Mouse (Mus musculus) midbrain, postnatal 0 days (tissue): ENCODE data around the gene B3gnt3. TPM values are rescaled to one million over a fixed set of nuclear protein-coding genes. Genes with fewer than 3 reads are reported as not detected.

Experiments used
- ATAC-seq: fragments of 200-750 bp; cut with Nextera tagmentation; 2 replicates; pipeline ENCODE4 v1.8.0; 2017; ENCODE audit warnings: moderate number of reproducible peaks, mild to moderate bottlenecking, moderate TSS enrichment, moderate library complexity; ENCODE audit not compliant: low FRiP score
- DNase-seq: peaks from one replicate; pipeline ENCODE4 v3.0.0-alpha.2; 2015; ENCODE audit warnings: low spot score
- H3K27ac ChIP-seq: fragments of 300-500 bp; sonication (generic); 2 replicates; pipeline ENCODE4 v1.5.1; 2014; ENCODE audit warnings: low read depth, mild to moderate bottlenecking, low read length, mixed read lengths
- H3K27me3 ChIP-seq: fragments of 300-500 bp; sonication (generic); 2 replicates; pipeline ENCODE4 v1.6.1; 2014; ENCODE audit warnings: low read length, control low read depth, mixed read lengths; ENCODE audit not compliant: insufficient read depth
- H3K36me3 ChIP-seq: fragments of 300-500 bp; sonication (generic); 2 replicates; pipeline ENCODE4 v1.6.1; 2014; ENCODE audit warnings: low read length, control low read depth, mixed read lengths; ENCODE audit not compliant: insufficient read depth
- H3K4me1 ChIP-seq: fragments of 300-500 bp; sonication (generic); 2 replicates; pipeline ENCODE4 v1.6.1; 2014; ENCODE audit warnings: mild to moderate bottlenecking, control low read depth, antibody characterized with exemption, low read length, mixed read lengths; ENCODE audit not compliant: insufficient read depth
- H3K4me2 ChIP-seq: fragments of 300-500 bp; sonication (generic); 2 replicates; pipeline ENCODE4 v1.6.1; 2014; ENCODE audit warnings: low read depth, mild to moderate bottlenecking, low read length, mixed read lengths; ENCODE audit not compliant: poor library complexity, severe bottlenecking
- H3K4me3 ChIP-seq: fragments of 300-500 bp; sonication (generic); 2 replicates; pipeline ENCODE4 v1.5.1; 2014; ENCODE audit warnings: low read depth, mild to moderate bottlenecking, low read length, moderate library complexity
- H3K9ac ChIP-seq: fragments of 300-500 bp; sonication (generic); replicated peaks from 2 replicates; pipeline ENCODE4 v1.6.1; 2014; ENCODE audit warnings: mild to moderate bottlenecking, low read length, moderate library complexity, mixed read lengths; ENCODE audit not compliant: poor library complexity, severe bottlenecking
- H3K9me3 ChIP-seq: fragments of 300-500 bp; sonication (generic); 2 replicates; pipeline ENCODE4 v1.6.1; 2016; ENCODE audit warnings: low read length, control low read depth
- CTCF ChIP-seq: IDR thresholded peaks from 2 replicates; pipeline ENCODE4 v1.5.1; 2016; ENCODE audit warnings: antibody characterized with exemption, mild to moderate bottlenecking
- WGBS: fragments of 180-500 bp; shearing (Covaris S2); extraction: QIAGEN DNeasy Blood & Tissue Kit; methylation state at CpG from one replicate; pipeline ENCODE4 v1.1.7; 2014; 5-methylcytosine and 5-hydroxymethylcytosine counted together
- polyA plus RNA-seq: library from polyadenylated mRNA; unstranded; fragments of >200 nt; fragmentation: Nextera tagmentation; extraction: Ambion mirVana; gene quantifications from 2 replicates; pipeline ENCODE4 v1.2.1, GENCODE M21; 2015
- total RNA-seq: library from RNA; depleted of rRNA; stranded (reverse); fragments of >200 nt; gene quantifications from 2 replicates; pipeline ENCODE4 v1.2.3, GENCODE M21; 2014

B3gnt3 gene
- total and polyA plus RNA-seq, 2 experiments from 2014 or later, result 0.31 to 1.6 TPM

- Histone ChIP-seq H3K4me2 (peak overlapping the region; percentile 69), H3K9ac (0 out of 2 replicates have a peak overlapping the region, but pooled peaks have one; percentile 0), H3K36me3 (no peaks in the 10 kb centered on the region), H3K4me3 (peak overlapping the region; percentile 29), H3K9me3 (no peaks in the 10 kb centered on the region), H3K27ac (no peak overlapping the region), H3K27me3 (peaks cover 61% of the 10 kb centered on the region), H3K4me1 (no peaks in the 10 kb centered on the region; the same call in 1 of the 2 replicates)
- 13% methylated on average over 16 of the region's 16 CpGs for WGBS
- ATAC-seq, result no peak
- TF ChIP-seq CTCF, result no peak
- DNase-seq, result no peak
Observed at GRCm38 (mm10) chr8:71679116-71679515, 22.5 kb downstream of the B3gnt3 start.

DNA sequence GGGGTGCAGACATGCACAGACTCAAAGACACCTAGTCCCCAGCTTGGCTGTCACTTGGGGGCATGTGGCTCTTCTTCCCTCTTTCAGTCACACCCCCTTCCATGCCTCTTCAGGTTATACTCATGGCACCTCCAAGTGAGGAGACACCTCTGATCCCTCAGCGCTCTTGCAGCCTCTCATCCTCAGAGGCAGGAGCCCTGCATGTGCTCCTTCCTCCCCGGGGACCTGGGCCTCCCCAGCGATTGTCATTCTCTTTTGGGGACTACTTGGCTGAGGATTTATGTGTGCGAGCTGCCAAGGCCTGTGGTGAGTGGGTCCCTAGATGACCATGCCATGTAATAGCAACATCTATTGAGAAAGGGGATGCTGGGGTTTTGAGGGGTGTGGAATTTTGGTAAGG is 23.4 kb downstream of the B3gnt3 start:
- no peak overlapping the region for H3K4me2 ChIP-seq
- 64% methylated on average over 4 of the region's 4 CpGs for WGBS
- no peak for TF ChIP-seq CTCF
- peaks cover 52% of the 10 kb centered on the region for H3K27me3 ChIP-seq
- no peak overlapping the region for H3K4me3 ChIP-seq
- H3K36me3 ChIP-seq, result no peaks in the 10 kb centered on the region
- DNase-seq (no peak), ATAC-seq (no peak)
- no peaks in the 10 kb centered on the region; the same call in 1 of the 2 replicates for H3K4me1 ChIP-seq
- no peak overlapping the region for H3K9ac ChIP-seq
- H3K9me3 ChIP-seq, result no peaks in the 10 kb centered on the region
- H3K27ac ChIP-seq, result no peak overlapping the region

- ATAC-seq (no peak), DNase-seq (no peak)
- Histone ChIP-seq H3K27ac (no peak overlapping the region), H3K4me1 (no peaks in the 10 kb centered on the region; the same call in 1 of the 2 replicates), H3K27me3 (peaks cover 46% of the 10 kb centered on the region), H3K36me3 (no peaks in the 10 kb centered on the region), H3K9ac (no peak overlapping the region), H3K9me3 (no peaks in the 10 kb centered on the region), H3K4me3 (no peak overlapping the region), H3K4me2 (no peak overlapping the region)
- no peak for TF ChIP-seq CTCF
Observed at GRCm38 (mm10) chr8:71677555-71677954, 24.0 kb downstream of the B3gnt3 start.

- no peaks in the 10 kb centered on the region for H3K36me3 ChIP-seq
- WGBS, result 53% methylated on average over 9 of the region's 9 CpGs
- DNase-seq (no peak), ATAC-seq (no peak)
- peak overlapping the region; percentile 65 for H3K4me3 ChIP-seq
- peaks cover 38% of the 10 kb centered on the region for H3K27me3 ChIP-seq
- no peak overlapping the region for H3K9ac ChIP-seq
- peak overlapping the region; percentile 82 for H3K27ac ChIP-seq
- no peaks in the 10 kb centered on the region; the same call in 1 of the 2 replicates for H3K4me1 ChIP-seq
- peak overlapping the region; percentile 82 for H3K4me2 ChIP-seq
- no peaks in the 10 kb centered on the region for H3K9me3 ChIP-seq
- no peak for TF ChIP-seq CTCF
Observed at GRCm38 (mm10) chr8:71676803-71677202, 24.8 kb downstream of the B3gnt3 start.

GRCm38 (mm10) chr8:71676020-71676741 is 25.4 kb downstream of the B3gnt3 start, which contains the start of gene Jak3:
Jak3 (plus strand) TSS chr8:71676296.
- WGBS, result 2% methylated on average over 40 of the region's 40 CpGs
- ATAC-seq (peak; percentile 35), DNase-seq (peak; percentile 81)
- Histone ChIP-seq H3K4me3 (peak within 1 kb of the TSS; percentile 65), H3K27ac (peak within 1 kb of the TSS; percentile 82), H3K4me2 (peak within 1 kb of the TSS; percentile 82), H3K4me1 (no peaks in the 10 kb centered on the region; the same call in 1 of the 2 replicates), H3K9ac (peak within 1 kb of the TSS; percentile 77), H3K9me3 (no peaks in the 10 kb centered on the region), H3K27me3 (peaks cover 37% of the 10 kb centered on the region), H3K36me3 (no peaks in the 10 kb centered on the region)
- no peak for TF ChIP-seq CTCF

- H3K27me3 ChIP-seq, result peaks cover 31% of the 10 kb centered on the region
- peak overlapping the region; percentile 82 for H3K27ac ChIP-seq
- no peaks in the 10 kb centered on the region for H3K9me3 ChIP-seq
- no peak for TF ChIP-seq CTCF
- DNase-seq (no peak), ATAC-seq (no peak)
- H3K36me3 ChIP-seq, result no peaks in the 10 kb centered on the region
- peak overlapping the region; percentile 65 for H3K4me3 ChIP-seq
- peak overlapping the region; percentile 77; the same call in 1 of the 2 replicates for H3K9ac ChIP-seq
- 38% methylated on average over 9 of the region's 9 CpGs for WGBS
- peak overlapping the region; percentile 82 for H3K4me2 ChIP-seq
- no peaks in the 10 kb centered on the region; the same call in 1 of the 2 replicates for H3K4me1 ChIP-seq
Observed at GRCm38 (mm10) chr8:71675456-71676019, 26.1 kb downstream of the B3gnt3 start.
